Mouse (Mus musculus) lung, postnatal 25 days (tissue): ENCODE measurements around the gene Olfr623.

Source experiments
- DNase-seq: peaks from one replicate; pipeline ENCODE4 v3.0.0; 2022; ENCODE audit warnings: low spot score

Gene Olfr623

DNA sequence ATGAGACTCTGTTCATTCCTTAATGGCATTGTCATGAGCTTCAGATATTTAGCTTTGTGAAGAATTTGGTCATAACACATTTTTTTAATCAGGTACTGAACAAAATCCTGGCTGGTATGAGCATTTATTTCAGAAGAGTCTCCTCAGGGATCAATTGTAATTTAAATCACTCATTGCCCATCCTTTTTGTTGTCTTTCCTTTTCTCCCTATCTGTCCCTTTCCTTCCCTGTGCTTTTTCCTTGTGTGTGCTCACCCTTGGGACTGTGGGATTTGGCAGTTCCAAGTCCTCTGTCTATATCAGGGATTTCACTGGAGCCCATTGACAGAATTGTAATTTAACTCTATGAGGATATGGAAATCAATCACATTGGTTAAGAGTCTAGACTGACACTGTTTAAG is at the start of gene Olfr623:
Gene Olfr623 (minus strand): TSS at position 101 of the 400 bp plus-strand sequence.
- no peak for DNase-seq

DNA sequence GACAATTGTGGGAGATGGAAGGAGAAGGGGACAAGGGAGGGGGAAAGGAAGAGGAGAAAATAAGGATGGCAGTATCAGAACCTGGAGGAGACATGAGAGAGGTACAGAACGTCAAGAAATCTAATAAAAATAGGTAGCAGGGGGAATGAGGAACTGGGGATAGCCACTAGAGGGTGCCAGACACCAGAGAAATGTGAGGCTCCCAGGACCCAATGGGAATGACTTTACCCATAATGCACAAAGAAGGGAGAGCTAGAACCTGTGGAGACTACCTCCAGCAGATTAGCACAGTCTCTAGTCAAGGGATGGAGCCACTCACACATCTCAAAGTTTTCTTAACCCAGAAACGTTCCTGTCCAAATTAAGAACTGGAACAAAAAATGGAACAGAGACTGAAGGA is 48.5 kb upstream of the Olfr623 start:
- DNase-seq, result no peak

DNA sequence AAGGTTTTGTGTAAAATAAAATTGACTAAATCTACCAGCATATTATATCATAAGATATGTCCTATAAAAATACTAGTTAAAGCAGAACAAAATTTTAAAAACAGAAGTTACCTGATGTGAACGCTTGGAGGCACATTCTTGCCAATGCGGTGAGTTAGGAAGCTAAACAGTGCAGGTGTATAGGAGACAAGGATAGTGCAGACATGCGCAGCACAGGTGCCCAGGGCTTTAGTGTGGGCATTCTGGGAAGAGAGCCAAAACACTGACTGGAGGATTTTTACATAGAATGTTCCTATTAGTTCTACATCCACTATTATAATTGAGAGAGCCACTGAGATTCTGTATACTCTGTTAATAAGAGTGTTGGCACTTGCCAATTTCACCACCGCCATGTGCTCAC is 36.0 kb upstream of the Olfr623 start:
- DNase-seq, result no peak

GRCm38 (mm10) chr7:103682420-103682819 is 18.9 kb upstream of the Olfr623 start, which contains the start of gene Olfr625-ps1:
Olfr625-ps1 (plus strand) TSS chr7:103682720.
- no peak for DNase-seq

DNA sequence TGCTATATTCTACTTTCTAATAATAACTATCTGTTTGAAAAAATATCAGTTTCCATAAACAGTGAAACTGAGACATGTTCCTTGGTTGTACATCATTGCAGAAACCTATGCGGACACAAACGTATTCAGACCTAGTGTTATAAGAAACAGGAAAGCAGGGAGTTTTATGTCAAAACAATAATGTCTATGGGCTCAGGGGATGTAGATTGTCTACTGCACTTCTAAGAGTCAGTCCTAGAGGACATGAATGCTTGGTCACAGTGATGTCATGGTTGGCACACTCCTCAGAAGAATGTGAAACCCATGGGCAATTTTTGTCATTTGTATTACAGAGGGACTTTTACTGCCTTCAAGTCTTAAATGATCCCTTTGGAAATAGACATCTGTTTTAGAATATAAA is 7.6 kb upstream of the Olfr623 start, which contains the start of gene Olfr624:
Gene Olfr624 (minus strand): TSS at position 101 of the 400 bp plus-strand sequence.
- no peak for DNase-seq

DNA sequence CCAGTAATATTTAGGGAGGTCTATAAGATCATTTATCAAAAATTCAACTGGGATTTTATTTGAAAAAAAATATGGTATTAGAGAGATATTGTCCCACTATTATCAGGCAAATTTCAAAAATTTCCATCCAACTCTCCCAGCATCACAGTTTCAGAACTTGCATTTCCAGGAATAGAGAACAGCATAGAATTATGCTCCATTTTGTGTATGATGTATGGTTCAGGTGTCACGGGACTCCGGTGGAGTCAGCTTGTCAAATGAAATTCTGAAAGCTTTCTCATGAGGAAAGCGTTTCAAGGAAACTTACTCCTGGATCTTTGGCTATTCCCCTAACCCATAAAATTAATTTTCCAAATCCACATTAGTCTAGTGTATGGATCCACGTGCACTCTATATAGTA is 19.4 kb downstream of the Olfr623 start:
- no peak for DNase-seq

DNA sequence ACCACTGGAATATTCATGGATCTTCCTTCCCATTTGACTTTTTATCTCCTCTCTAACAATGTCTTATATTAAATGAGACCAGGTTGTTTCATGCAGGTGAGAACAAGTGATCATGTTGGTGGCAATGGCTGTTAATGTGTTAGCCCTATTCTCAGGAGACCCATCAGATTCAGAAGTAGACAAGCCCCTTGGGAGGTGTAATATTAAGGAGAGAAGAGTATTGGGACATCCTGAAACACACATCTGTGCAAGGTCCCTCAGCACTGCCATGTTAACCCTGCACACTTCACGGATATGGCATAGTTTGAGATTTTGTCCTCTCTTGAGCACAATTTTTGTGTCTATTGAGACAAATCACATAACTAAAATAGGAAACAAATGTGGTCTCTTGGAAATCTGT is 20.9 kb downstream of the Olfr623 start, which contains the start of gene Olfr622:
Gene Olfr622 (minus strand): TSS at position 101 of the 400 bp plus-strand sequence.
- DNase-seq, result no peak

DNA sequence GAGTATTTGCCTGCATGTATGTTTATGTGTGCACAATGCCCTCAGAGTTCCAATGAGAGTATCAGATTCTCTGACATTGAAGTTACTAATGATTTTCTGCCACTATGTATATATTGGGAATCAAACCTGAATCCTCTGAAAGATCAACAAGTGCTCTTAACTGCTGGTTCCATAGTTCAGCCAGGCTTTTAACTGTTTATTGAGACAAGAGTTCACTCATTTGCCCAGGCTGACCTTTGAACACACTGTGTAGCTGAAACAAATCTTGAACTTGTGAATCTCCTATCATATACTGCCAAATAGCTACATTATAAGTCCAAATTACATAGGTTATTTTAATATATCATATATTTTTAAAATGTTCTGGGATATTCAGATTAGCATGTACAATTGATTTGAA is 26.7 kb downstream of the Olfr623 start:
- DNase-seq, result no peak

DNA sequence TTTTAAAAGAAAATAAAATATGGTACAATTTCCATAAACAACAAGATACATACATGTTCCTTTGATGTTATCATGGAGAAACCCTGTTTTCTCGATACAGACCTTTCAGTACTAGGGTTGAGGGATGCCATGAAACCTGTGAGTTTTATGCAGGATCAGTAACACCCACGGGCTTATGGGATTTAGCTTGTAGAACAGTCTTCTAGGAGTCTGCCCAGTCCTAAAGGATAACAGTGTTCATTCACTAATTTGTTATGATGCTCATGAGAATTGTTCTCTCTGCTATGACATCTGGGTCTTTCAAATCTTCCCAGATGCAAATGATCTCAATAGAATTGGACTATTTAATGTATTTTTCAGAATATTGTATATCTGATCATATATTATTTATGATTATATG is 51.1 kb downstream of the Olfr623 start, which contains the start of gene Olfr620:
Gene Olfr620 (minus strand): TSS at position 101 of the 400 bp plus-strand sequence.
- DNase-seq, result no peak
